Mouse (Mus musculus) heart, adult 2 months (tissue): ENCODE results near the gene Tnfrsf22. TPM values are rescaled to one million over a fixed set of nuclear protein-coding genes. Genes with fewer than 3 reads are reported as not detected.

ENCODE experiments used
- DNase-seq, 2 experiments: peaks; one replicate each; pipeline ENCODE4 v3.0.0; 2021
- H3K27ac ChIP-seq: fragments of 200-600 bp; 2 replicates; pipeline ENCODE4 v1.8.1; 2022
- H3K27me3 ChIP-seq: fragments of 200-500 bp; 2 replicates; pipeline ENCODE4 v1.6.1; 2012; ENCODE audit warnings: mild to moderate bottlenecking, low read length, inconsistent platforms, mixed read lengths; ENCODE audit not compliant: control insufficient read depth, insufficient read depth
- H3K36me3 ChIP-seq: fragments of 200-500 bp; 2 replicates; pipeline ENCODE4 v1.6.1; 2012; ENCODE audit warnings: low read length, inconsistent platforms; ENCODE audit not compliant: control insufficient read depth, insufficient read depth
- H3K4me1 ChIP-seq: fragments of 200-500 bp; 2 replicates; pipeline ENCODE4 v1.6.1; 2011; ENCODE audit warnings: low read length; ENCODE audit not compliant: control insufficient read depth, insufficient read depth
- H3K4me3 ChIP-seq: fragments of 200-600 bp; 2 replicates; pipeline ENCODE4 v1.8.1; 2022
- H3K79me2 ChIP-seq: fragments of 200-500 bp; replicated peaks from 2 replicates; pipeline ENCODE4 v1.6.1; 2012; ENCODE audit warnings: mild to moderate bottlenecking, inconsistent platforms, low read length, moderate library complexity, mixed read lengths; ENCODE audit not compliant: control insufficient read depth, insufficient read depth
- H3K9ac ChIP-seq: fragments of 200-500 bp; 2 replicates; pipeline ENCODE4 v1.6.1; 2012; ENCODE audit warnings: low read depth, mild to moderate bottlenecking, control low read depth, inconsistent platforms, low read length, mixed read lengths
- CTCF ChIP-seq: fragments of 200-600 bp; IDR thresholded peaks from 2 replicates; pipeline ENCODE4 v1.8.1; 2022; ENCODE audit warnings: antibody characterized with exemption, mild to moderate bottlenecking, moderate library complexity
- EP300 ChIP-seq: fragments of 200-500 bp; IDR thresholded peaks from 2 replicates; pipeline ENCODE4 v1.6.1; 2011; ENCODE audit warnings: low read depth, low read length, control low read depth; ENCODE audit not compliant: insufficient read depth
- POLR2A ChIP-seq: fragments of 200-500 bp; IDR thresholded peaks from 2 replicates; pipeline ENCODE4 v1.6.1; 2011; ENCODE audit warnings: mild to moderate bottlenecking, low read depth, low read length, control low read depth; ENCODE audit not compliant: insufficient read depth
- WGBS: fragments of 180-500 bp; shearing (Covaris S2); methylation state at CpG from one replicate; pipeline ENCODE4 v1.1.7; 2018; 5-methylcytosine and 5-hydroxymethylcytosine counted together
- intact Hi-C: fragments of 180-260 bp; cut with DNase I; formaldehyde crosslinking; loops from one replicate; pipeline ENCODE4 v1.15.1; 2025
- polyA plus RNA-seq: library from polyadenylated mRNA; depleted of rRNA; stranded (reverse); fragments of >200 nt; gene quantifications from 2 replicates; pipeline ENCODE4 v1.2.3, GENCODE M21; 2012; rRNA removed
- total RNA-seq, 2 experiments: library from RNA; stranded (reverse); gene quantifications; 2 replicates each; pipeline ENCODE4 v1.2.3; 2021

The Tnfrsf22 gene
- total and polyA plus RNA-seq, 3 experiments = 1.4 to 3.2 (median 2.3) TPM

DNA sequence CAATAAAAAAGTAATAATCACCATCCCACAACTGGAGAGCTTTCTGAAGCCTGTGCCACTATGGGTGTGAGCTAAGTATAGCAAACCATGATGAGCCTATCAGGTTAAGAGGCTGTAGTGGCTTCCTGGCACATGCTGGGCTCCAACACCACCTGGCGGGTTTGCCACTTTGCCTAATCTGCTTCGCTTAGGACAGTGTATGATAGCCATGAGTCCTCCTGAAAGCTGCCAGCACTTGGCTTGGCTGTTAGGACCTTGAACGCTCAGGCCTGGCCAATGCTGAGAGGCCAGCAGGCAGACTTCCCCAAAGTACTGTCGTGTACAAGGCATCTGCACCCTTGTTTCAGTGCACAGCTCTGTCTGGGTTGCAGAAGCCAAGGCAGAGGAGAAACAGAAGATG is 61.5 kb downstream of the Tnfrsf22 start:
- H3K9ac ChIP-seq = no peak overlapping the region
- H3K36me3 ChIP-seq = no peaks in the 10 kb centered on the region
- peak; percentile 40 to 79 for DNase-seq
- TF ChIP-seq CTCF (no peak), EP300 (0 out of 2 replicates have a peak, but pooled peaks have one; percentile 23), POLR2A (no peak)
- WGBS = 59% methylated on average over 4 of the region's 4 CpGs
- no peaks in the 10 kb centered on the region; the same call in 1 of the 2 replicates for H3K4me1 ChIP-seq
- intact Hi-C loops = loop anchor here (5.0 kb wide), 1 partner anchor 159 kb away; no protein-coding TSS in a partner anchor
- peaks cover 2% of the 10 kb centered on the region for H3K79me2 ChIP-seq
- peak overlapping the region; percentile 48 for H3K27ac ChIP-seq
- no peak overlapping the region for H3K4me3 ChIP-seq
- no peaks in the 10 kb centered on the region for H3K27me3 ChIP-seq

GRCm38 (mm10) chr7:143587586-143587985 is 61.9 kb downstream of the Tnfrsf22 start:
- 51% methylated on average over 5 of the region's 5 CpGs for WGBS
- no peaks in the 10 kb centered on the region for H3K36me3 ChIP-seq
- peak in 1 of 2 experiments; percentile 59 for DNase-seq

More at GRCm38 (mm10) chr7:143587586-143587985, 61.9 kb downstream of the Tnfrsf22 start:
- Histone ChIP-seq H3K79me2 (peaks cover 2% of the 10 kb centered on the region), H3K4me1 (no peaks in the 10 kb centered on the region; the same call in 1 of the 2 replicates), H3K27me3 (no peaks in the 10 kb centered on the region), H3K27ac (peak overlapping the region; percentile 48), H3K4me3 (no peak overlapping the region), H3K9ac (no peak overlapping the region)
- intact Hi-C loops = loop anchor here (5.0 kb wide), 1 partner anchor 160 kb away; no protein-coding TSS in a partner anchor
- TF ChIP-seq CTCF (no peak), EP300 (0 out of 2 replicates have a peak, but pooled peaks have one; percentile 35)

Other genes with a start within 250 kb of the Tnfrsf22 start
- gene Cdkn1c, start 188.6 kb downstream of the Tnfrsf22 start, total RNA-seq = 10 to 100 TPM; 33.9 to 42.4 TPM
- gene Cdkn1c, start 188.6 kb downstream of the Tnfrsf22 start, polyA plus RNA-seq = 12.3 and 15.7 TPM in 2 replicates
- gene Slc22a18, start 175.9 kb downstream of the Tnfrsf22 start, total RNA-seq = under 1 TPM; 0.36 to 0.42 TPM
- 2.3 and 2.5 TPM in 2 replicates for gene Slc22a18, start 175.9 kb downstream of the Tnfrsf22 start, polyA plus RNA-seq
- not detected for gene Phlda2, start 146.5 kb downstream of the Tnfrsf22 start, total RNA-seq
- gene Phlda2, start 146.5 kb downstream of the Tnfrsf22 start, polyA plus RNA-seq = not detected in 2 replicates
- 100 to 1,000 TPM; 168 to 197 TPM for gene Nap1l4, start 100.6 kb downstream of the Tnfrsf22 start, total RNA-seq
- 98.4 and 147 TPM in 2 replicates for gene Nap1l4, start 100.6 kb downstream of the Tnfrsf22 start, polyA plus RNA-seq
- gene Cars, start 49.6 kb downstream of the Tnfrsf22 start, total RNA-seq = 10 to 100 TPM; 20.2 to 21.5 TPM
- 10.9 and 11.0 TPM in 2 replicates for gene Cars, start 49.6 kb downstream of the Tnfrsf22 start, polyA plus RNA-seq
- under 1 TPM; 0.50 to 0.52 TPM for gene Tnfrsf26, start 20.9 kb downstream of the Tnfrsf22 start, total RNA-seq
- gene Tnfrsf26, start 20.9 kb downstream of the Tnfrsf22 start, polyA plus RNA-seq = 0.25 and 0.88 TPM in 2 replicates
- 1 to 10 TPM; 2.4 to 2.8 TPM for gene Tnfrsf23, start 36.2 kb upstream of the Tnfrsf22 start, total RNA-seq
- 3.2 and 5.1 TPM in 2 replicates for gene Tnfrsf23, start 36.2 kb upstream of the Tnfrsf22 start, polyA plus RNA-seq
- gene Osbpl5, start 107.3 kb upstream of the Tnfrsf22 start, total RNA-seq = 10 to 100 TPM; 14.8 to 18.0 TPM
- gene Osbpl5, start 107.3 kb upstream of the Tnfrsf22 start, polyA plus RNA-seq = 21.3 and 28.9 TPM in 2 replicates
- gene Mrgprg, start 117.3 kb upstream of the Tnfrsf22 start, total RNA-seq = not detected
- 0.15 and 0.18 TPM in 2 replicates for gene Mrgprg, start 117.3 kb upstream of the Tnfrsf22 start, polyA plus RNA-seq
- gene Mrgpre, start 134.8 kb upstream of the Tnfrsf22 start, total RNA-seq = 1 to 10 TPM; 1.2 to 1.3 TPM
- gene Mrgpre, start 134.8 kb upstream of the Tnfrsf22 start, polyA plus RNA-seq = 1.9 TPM in 2 replicates
- gene Nadsyn1, start 173.2 kb upstream of the Tnfrsf22 start, total RNA-seq = 1 to 10 TPM; 3.8 to 4.3 TPM
- gene Nadsyn1, start 173.2 kb upstream of the Tnfrsf22 start, polyA plus RNA-seq = 6.1 and 9.4 TPM in 2 replicates
- 1 to 10 TPM; 5.1 to 5.7 TPM for gene Dhcr7, start 173.5 kb upstream of the Tnfrsf22 start, total RNA-seq
- gene Dhcr7, start 173.5 kb upstream of the Tnfrsf22 start, polyA plus RNA-seq = 22.2 and 26.9 TPM in 2 replicates
- not detected for gene Gm498, start 217.2 kb upstream of the Tnfrsf22 start, total RNA-seq
- 0.12 TPM in 1 of 2 replicates, not detected in the other for gene Gm498, start 217.2 kb upstream of the Tnfrsf22 start, polyA plus RNA-seq